Mouse (Mus musculus) telencephalon, adult 2 months (tissue): ENCODE results near the gene Ccm2l.

ENCODE experiments used
- DNase-seq: peaks from one replicate; pipeline ENCODE4 v3.0.0-alpha.2; 2011; ENCODE audit warnings: low read depth, low spot score

Ccm2l gene

GRCm38 (mm10) chr2:153089316-153089715 is 23.6 kb downstream of the Ccm2l start:
- no peak for DNase-seq

- DNase-seq = no peak
These were observed 24.9 kb downstream of the Ccm2l start for GRCm38 (mm10) chr2:153090551-153091165.

GRCm38 (mm10) chr2:153107046-153107766 is 41.5 kb downstream of the Ccm2l start:
- no peak for DNase-seq

DNA sequence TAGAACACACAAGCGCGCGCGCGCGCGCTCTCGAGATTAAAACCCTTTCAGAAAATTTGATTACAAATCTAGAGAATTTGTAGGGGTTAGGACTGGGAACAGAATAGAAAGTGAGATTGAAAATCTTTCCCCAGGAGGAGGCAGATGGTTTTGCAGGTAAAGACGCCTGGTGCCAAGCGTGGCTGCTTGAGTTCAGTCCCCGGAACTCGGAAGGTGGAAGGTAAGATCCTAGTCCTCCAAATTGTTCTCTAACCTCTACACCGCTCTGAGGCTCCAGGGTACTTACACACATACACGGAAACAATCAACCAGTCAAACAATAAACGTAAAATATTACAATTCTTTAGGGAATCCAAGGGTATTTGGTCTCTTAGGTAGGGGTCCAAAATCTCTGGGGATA is 42.0 kb downstream of the Ccm2l start:
- no peak for DNase-seq

GRCm38 (mm10) chr2:153108313-153109264 is 42.8 kb downstream of the Ccm2l start, which contains the start of gene Hck:
Gene Hck, plus strand, starts transcription at chr2:153108468.
- no peak for DNase-seq

GRCm38 (mm10) chr2:153109596-153109995 is 43.8 kb downstream of the Ccm2l start:
- no peak for DNase-seq

- DNase-seq = no peak
These were observed 45.5 kb downstream of the Ccm2l start for GRCm38 (mm10) chr2:153111298-153111697.

GRCm38 (mm10) chr2:153115679-153116081 is 49.9 kb downstream of the Ccm2l start:
- no peak for DNase-seq

DNA sequence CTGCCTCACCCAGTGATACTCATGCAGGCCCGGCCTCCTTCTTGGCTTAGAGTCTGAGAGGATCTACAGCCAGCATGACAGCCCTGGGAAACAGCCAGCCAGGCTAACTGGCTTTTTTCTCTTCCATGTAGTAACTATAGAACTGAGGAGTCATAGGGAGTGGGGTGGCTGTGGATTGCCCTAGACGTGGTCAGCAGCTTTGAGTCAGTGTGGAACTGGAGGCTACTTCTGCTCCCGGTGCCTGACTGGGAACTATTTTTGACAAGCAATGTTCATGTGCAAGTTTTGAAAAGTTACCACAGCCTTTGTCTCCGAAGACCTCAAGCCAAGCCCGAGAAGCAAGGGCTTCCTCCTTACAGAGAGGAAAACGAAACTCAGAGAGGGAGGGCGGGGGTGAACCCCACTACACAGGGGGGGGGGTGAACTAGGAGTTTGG is 51.3 kb downstream of the Ccm2l start:
- no peak for DNase-seq

- DNase-seq = no peak
These were observed 53.7 kb downstream of the Ccm2l start for GRCm38 (mm10) chr2:153119488-153119887.

DNA sequence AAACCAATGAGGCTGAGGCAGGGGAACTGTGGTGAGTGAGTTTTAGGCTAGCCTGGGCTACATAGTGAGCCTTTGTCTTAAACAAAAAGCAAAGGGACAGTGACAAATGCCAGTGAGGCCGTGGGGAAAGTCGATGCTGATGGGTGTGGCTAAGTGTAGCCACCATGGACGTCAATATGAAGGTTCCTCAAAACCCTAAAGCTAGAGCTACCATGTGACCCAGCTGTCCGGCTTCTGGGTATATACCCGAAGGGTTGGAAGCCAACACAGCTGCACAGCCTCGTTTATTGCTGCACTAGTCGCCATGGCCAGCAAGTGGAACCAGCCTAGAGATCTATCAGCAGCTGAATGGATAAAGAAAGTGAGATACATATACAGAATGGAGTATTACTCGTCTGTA is 54.4 kb downstream of the Ccm2l start:
- DNase-seq = no peak

GRCm38 (mm10) chr2:153121821-153122615 is 56.3 kb downstream of the Ccm2l start:
- no peak for DNase-seq

DNA sequence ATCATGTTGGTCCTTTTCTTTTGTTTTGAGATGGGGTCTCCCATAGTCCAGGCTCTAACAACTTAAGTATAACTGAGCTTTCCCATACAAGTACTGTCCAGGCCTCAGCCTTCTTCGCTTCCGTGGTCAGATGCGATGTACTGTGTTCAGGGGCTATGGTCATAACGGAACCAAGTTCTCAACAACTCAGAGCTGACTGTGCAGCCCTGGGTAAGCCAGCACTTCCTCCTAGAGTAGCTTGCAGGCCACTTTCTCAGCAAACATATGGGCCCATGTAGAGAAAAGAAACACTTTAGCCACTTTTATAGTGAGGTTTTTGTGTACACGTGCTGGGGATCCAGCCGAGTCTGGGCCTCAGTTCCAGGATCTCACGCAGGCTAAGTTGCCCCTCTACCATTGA is 56.9 kb downstream of the Ccm2l start:
- no peak for DNase-seq

DNA sequence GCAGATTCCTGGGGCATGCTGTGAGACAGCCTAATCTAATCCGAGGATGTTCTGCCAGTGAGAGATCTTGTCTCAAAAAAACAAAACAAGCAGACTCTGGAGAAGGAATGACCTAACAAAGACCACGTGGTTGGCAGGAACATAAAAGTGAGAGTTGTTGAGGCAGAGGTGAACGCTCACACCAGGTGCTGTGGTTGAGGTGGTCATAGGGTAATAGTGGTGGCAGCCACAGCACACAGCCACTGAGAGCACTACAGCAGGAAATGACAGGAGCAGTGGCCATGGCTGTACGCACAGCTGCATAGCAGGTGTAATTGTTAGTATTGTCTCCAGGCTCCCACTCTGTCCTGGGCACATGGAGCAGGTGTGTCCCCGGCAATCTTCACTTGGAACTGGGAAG is 60.1 kb downstream of the Ccm2l start:
- DNase-seq = no peak

DNA sequence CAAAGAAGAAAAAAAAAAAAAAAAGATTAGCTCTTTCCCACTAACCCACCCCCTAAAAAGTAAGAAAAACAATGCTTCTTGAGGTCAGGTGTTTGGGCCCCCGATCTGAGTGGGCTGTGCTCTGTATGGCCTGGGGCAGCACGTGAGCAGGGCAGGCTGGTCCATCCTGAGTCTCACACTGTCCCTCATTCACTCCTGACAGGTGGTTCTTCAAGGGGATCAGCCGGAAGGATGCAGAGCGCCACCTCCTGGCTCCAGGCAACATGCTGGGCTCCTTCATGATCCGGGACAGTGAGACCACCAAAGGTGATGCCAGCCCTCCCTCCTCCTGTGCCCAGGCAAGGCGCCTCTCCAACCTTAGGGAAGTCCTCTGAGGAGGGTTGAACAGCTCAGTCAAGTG is 65.3 kb downstream of the Ccm2l start:
- DNase-seq = no peak
